Mouse (Mus musculus) embryonic facial prominence, embryonic 15.5 days (tissue): Measurements from ENCODE around the gene Cbr2. TPM values are rescaled to one million over a fixed set of nuclear protein-coding genes. Genes with fewer than 3 reads are reported as not detected.

Experiments
- ATAC-seq: fragments of 200-750 bp; cut with Nextera tagmentation; 2 replicates; pipeline ENCODE4 v1.8.0; 2017; ENCODE audit warnings: low read depth, moderate TSS enrichment; ENCODE audit not compliant: insufficient number of reproducible peaks, low FRiP score, low TSS enrichment
- H3K27ac ChIP-seq: fragments of 300-500 bp; sonication (generic); replicated peaks from 2 replicates; pipeline ENCODE4 v1.5.1; 2015; ENCODE audit warnings: mild to moderate bottlenecking, inconsistent platforms
- H3K27me3 ChIP-seq: fragments of 300-500 bp; sonication (generic); 2 replicates; pipeline ENCODE4 v1.6.1; 2015; ENCODE audit warnings: inconsistent platforms
- H3K36me3 ChIP-seq: fragments of 300-500 bp; sonication (generic); 2 replicates; pipeline ENCODE4 v1.6.1; 2015; ENCODE audit warnings: mild to moderate bottlenecking, inconsistent platforms
- H3K4me1 ChIP-seq: fragments of 300-500 bp; sonication (generic); 2 replicates; pipeline ENCODE4 v1.6.1; 2015; ENCODE audit warnings: inconsistent platforms
- H3K4me2 ChIP-seq: fragments of 300-500 bp; sonication (generic); replicated peaks from 2 replicates; pipeline ENCODE4 v1.6.1; 2015; ENCODE audit warnings: mild to moderate bottlenecking, inconsistent platforms
- H3K4me3 ChIP-seq: fragments of 300-500 bp; sonication (generic); replicated peaks from 2 replicates; pipeline ENCODE4 v1.5.1; 2015; ENCODE audit warnings: mild to moderate bottlenecking, inconsistent platforms
- H3K9ac ChIP-seq: fragments of 300-500 bp; sonication (generic); 2 replicates; pipeline ENCODE4 v1.6.1; 2015; ENCODE audit warnings: inconsistent platforms
- H3K9me3 ChIP-seq: fragments of 300-500 bp; sonication (generic); replicated peaks from 2 replicates; pipeline ENCODE4 v1.6.1; 2016; ENCODE audit warnings: inconsistent platforms
- WGBS: fragments of 180-500 bp; shearing (Covaris S2); methylation state at CpG from one replicate; pipeline ENCODE4 v1.1.7; 2015; 5-methylcytosine and 5-hydroxymethylcytosine counted together
- polyA plus RNA-seq: library from polyadenylated mRNA; unstranded; fragments of >200 nt; fragmentation: Nextera tagmentation; extraction: Ambion mirVana; gene quantifications from 2 replicates; pipeline ENCODE4 v1.2.1, GENCODE M21; 2015

Gene Cbr2
- polyA plus RNA-seq, 1 experiment from 2014 or later = 315 TPM

GRCm38 (mm10) chr11:120721124-120722066 is 10.5 kb downstream of the Cbr2 start, which contains the start of gene Rac3:
Gene Rac3, plus strand, starts transcription at chr11:120721470.
- H3K4me2 ChIP-seq = peak within 1 kb of the TSS; percentile 97
- peak within 1 kb of the TSS; percentile 45 for H3K27ac ChIP-seq
- H3K9me3 ChIP-seq = no peaks in the 10 kb centered on the region
- H3K9ac ChIP-seq = peak within 1 kb of the TSS; percentile 59
- under 1% methylated on average over 86 of the region's 90 CpGs for WGBS
- no peaks in the 10 kb centered on the region for H3K27me3 ChIP-seq
- H3K36me3 ChIP-seq = peaks cover 31% of the 10 kb centered on the region
- H3K4me3 ChIP-seq = peak within 1 kb of the TSS; percentile 67
- H3K4me1 ChIP-seq = peaks cover 26% of the 10 kb centered on the region
- ATAC-seq = peak; percentile 83

- H3K4me1 ChIP-seq = peaks cover 23% of the 10 kb centered on the region
- 12% methylated on average over 17 of the region's 17 CpGs for WGBS
- H3K27me3 ChIP-seq = no peaks in the 10 kb centered on the region
- H3K27ac ChIP-seq = peak overlapping the region; percentile 45
- ATAC-seq = no peak
- H3K4me2 ChIP-seq = peak overlapping the region; percentile 97
- H3K36me3 ChIP-seq = peaks cover 40% of the 10 kb centered on the region
- peak overlapping the region; percentile 31; the same call in 1 of the 2 replicates for H3K9ac ChIP-seq
- H3K4me3 ChIP-seq = peak overlapping the region; percentile 67
- H3K9me3 ChIP-seq = no peaks in the 10 kb centered on the region
These were observed 11.5 kb downstream of the Cbr2 start for GRCm38 (mm10) chr11:120720450-120720849.

- Histone ChIP-seq H3K27me3 (no peaks in the 10 kb centered on the region), H3K9ac (no peak overlapping the region), H3K4me1 (peaks cover 28% of the 10 kb centered on the region), H3K27ac (no peak overlapping the region), H3K4me3 (no peak overlapping the region), H3K9me3 (no peaks in the 10 kb centered on the region), H3K4me2 (no peak overlapping the region), H3K36me3 (peaks cover 46% of the 10 kb centered on the region)
- WGBS = 87% methylated on average over 13 of the region's 13 CpGs
- ATAC-seq = no peak
These were observed 12.0 kb downstream of the Cbr2 start for GRCm38 (mm10) chr11:120719841-120720376.

- Histone ChIP-seq H3K4me1 (peaks cover 35% of the 10 kb centered on the region), H3K9me3 (no peaks in the 10 kb centered on the region), H3K27me3 (no peaks in the 10 kb centered on the region), H3K4me3 (no peak overlapping the region), H3K36me3 (peaks cover 46% of the 10 kb centered on the region), H3K4me2 (no peak overlapping the region), H3K27ac (no peak overlapping the region), H3K9ac (no peak overlapping the region)
- 82% methylated on average over 9 of the region's 9 CpGs for WGBS
- ATAC-seq = no peak
These were observed 12.7 kb downstream of the Cbr2 start for GRCm38 (mm10) chr11:120719242-120719641.

GRCm38 (mm10) chr11:120715131-120715530 is 16.8 kb downstream of the Cbr2 start:
- Histone ChIP-seq H3K4me2 (peak overlapping the region; percentile 99; the same call in 1 of the 2 replicates), H3K9ac (peak overlapping the region; percentile 69), H3K4me3 (0 out of 2 replicates have a peak overlapping the region, but pooled peaks have one; percentile 71), H3K27me3 (no peaks in the 10 kb centered on the region), H3K36me3 (peaks cover 54% of the 10 kb centered on the region), H3K9me3 (no peaks in the 10 kb centered on the region), H3K27ac (no peak overlapping the region), H3K4me1 (peaks cover 41% of the 10 kb centered on the region)
- ATAC-seq = no peak
- WGBS = 74% methylated on average over 9 of the region's 9 CpGs

GRCm38 (mm10) chr11:120714546-120714945 is 17.4 kb downstream of the Cbr2 start:
- Histone ChIP-seq H3K4me3 (peak overlapping the region; percentile 71), H3K27ac (peak overlapping the region; percentile 13; the same call in 1 of the 2 replicates), H3K9me3 (no peaks in the 10 kb centered on the region), H3K36me3 (peaks cover 50% of the 10 kb centered on the region), H3K27me3 (no peaks in the 10 kb centered on the region), H3K4me2 (peak overlapping the region; percentile 99), H3K4me1 (peaks cover 41% of the 10 kb centered on the region), H3K9ac (peak overlapping the region; percentile 69)
- no peak for ATAC-seq
- 44% methylated on average over 10 of the region's 10 CpGs for WGBS

- 1% methylated on average over 53 of the region's 53 CpGs for WGBS
- Histone ChIP-seq H3K36me3 (peaks cover 48% of the 10 kb centered on the region), H3K27me3 (no peaks in the 10 kb centered on the region), H3K9me3 (no peaks in the 10 kb centered on the region), H3K9ac (peak within 1 kb of the TSS; percentile 69), H3K27ac (peak within 1 kb of the TSS; percentile 80), H3K4me3 (peak within 1 kb of the TSS; percentile 71), H3K4me1 (peaks cover 47% of the 10 kb centered on the region), H3K4me2 (peak within 1 kb of the TSS; percentile 99)
- peak; percentile 94 for ATAC-seq
These were observed 18.1 kb downstream of the Cbr2 start, which contains the start of the genes Cenpx and Lrrc45 for GRCm38 (mm10) chr11:120713580-120714518. Gene Cenpx, minus strand, starts transcription at chr11:120713738. Gene Lrrc45, plus strand, starts transcription at chr11:120713925.

- H3K27me3 ChIP-seq = no peaks in the 10 kb centered on the region
- H3K36me3 ChIP-seq = peaks cover 39% of the 10 kb centered on the region
- H3K4me3 ChIP-seq = peak overlapping the region; percentile 71
- peaks cover 56% of the 10 kb centered on the region for H3K4me1 ChIP-seq
- WGBS = under 1% methylated on average over 38 of the region's 38 CpGs
- H3K9ac ChIP-seq = peak overlapping the region; percentile 60
- ATAC-seq = peak; percentile 30
- H3K4me2 ChIP-seq = peak overlapping the region; percentile 99
- H3K27ac ChIP-seq = peak overlapping the region; percentile 80
- H3K9me3 ChIP-seq = no peaks in the 10 kb centered on the region
These were observed 18.9 kb downstream of the Cbr2 start for GRCm38 (mm10) chr11:120712771-120713568.

GRCm38 (mm10) chr11:120711980-120712604 is 19.8 kb downstream of the Cbr2 start:
- WGBS = 57% methylated on average over 8 of the region's 8 CpGs
- no peak for ATAC-seq

More at GRCm38 (mm10) chr11:120711980-120712604, 19.8 kb downstream of the Cbr2 start:
- Histone ChIP-seq H3K36me3 (peaks cover 30% of the 10 kb centered on the region), H3K9ac (peak overlapping the region; percentile 60; the same call in 1 of the 2 replicates), H3K9me3 (no peaks in the 10 kb centered on the region), H3K27me3 (no peaks in the 10 kb centered on the region), H3K4me1 (peaks cover 64% of the 10 kb centered on the region), H3K4me2 (peak overlapping the region; percentile 99), H3K27ac (no peak overlapping the region), H3K4me3 (peak overlapping the region; percentile 71)
